Mouse (Mus musculus) small intestine, adult 2 months (tissue): ENCODE measurements around the gene Poln.

Experiments used
- CTCF ChIP-seq: fragments of 200-500 bp; IDR thresholded peaks from 2 replicates; pipeline ENCODE4 v1.5.1; 2012; ENCODE audit warnings: low read depth, mild to moderate bottlenecking, control low read depth, inconsistent platforms, low read length, moderate library complexity, mixed read lengths; ENCODE audit not compliant: insufficient replicate concordance, insufficient read length; ENCODE audit errors: extremely low read depth
- POLR2A ChIP-seq: fragments of 200-500 bp; IDR thresholded peaks from 2 replicates; pipeline ENCODE4 v1.6.1; 2012; ENCODE audit warnings: low read depth, mild to moderate bottlenecking, control low read depth, inconsistent platforms, low read length, moderate library complexity

DNA sequence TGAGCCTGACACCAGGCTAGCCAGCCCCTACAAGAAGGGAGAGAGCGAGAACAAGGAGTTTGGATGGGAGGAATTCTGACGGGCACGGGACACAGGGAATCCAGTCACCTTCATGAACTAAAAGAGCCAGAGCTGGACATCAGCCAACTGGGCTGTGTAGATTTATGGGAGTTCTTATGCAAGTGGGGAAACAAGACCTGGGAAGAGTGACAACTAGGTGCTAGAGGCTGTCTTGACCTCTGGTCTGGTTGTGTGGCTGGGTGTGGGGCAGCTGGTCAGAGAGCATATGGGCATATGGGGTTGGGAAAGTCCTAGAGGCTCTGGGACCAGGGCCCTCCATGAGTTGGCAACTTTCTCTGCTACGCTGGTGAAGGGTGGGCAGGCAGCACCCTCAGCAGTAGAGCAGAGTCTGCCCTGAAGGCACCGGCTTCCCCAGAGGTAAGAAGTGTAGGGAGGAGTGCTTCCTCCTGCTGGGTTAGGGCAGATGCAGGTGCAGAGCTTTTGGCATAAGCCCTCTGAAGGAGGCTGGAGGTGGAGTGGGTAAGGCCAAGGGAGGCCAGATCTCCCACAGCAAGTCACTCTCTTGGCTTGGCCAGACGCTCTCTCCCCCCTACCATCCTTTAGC is 169.7 kb downstream of the Poln start:
- TF ChIP-seq CTCF: no peak
- TF ChIP-seq POLR2A: no peak
